Mouse (Mus musculus): Measurements from ENCODE around the gene Prkce.

Prkce gene

DNA sequence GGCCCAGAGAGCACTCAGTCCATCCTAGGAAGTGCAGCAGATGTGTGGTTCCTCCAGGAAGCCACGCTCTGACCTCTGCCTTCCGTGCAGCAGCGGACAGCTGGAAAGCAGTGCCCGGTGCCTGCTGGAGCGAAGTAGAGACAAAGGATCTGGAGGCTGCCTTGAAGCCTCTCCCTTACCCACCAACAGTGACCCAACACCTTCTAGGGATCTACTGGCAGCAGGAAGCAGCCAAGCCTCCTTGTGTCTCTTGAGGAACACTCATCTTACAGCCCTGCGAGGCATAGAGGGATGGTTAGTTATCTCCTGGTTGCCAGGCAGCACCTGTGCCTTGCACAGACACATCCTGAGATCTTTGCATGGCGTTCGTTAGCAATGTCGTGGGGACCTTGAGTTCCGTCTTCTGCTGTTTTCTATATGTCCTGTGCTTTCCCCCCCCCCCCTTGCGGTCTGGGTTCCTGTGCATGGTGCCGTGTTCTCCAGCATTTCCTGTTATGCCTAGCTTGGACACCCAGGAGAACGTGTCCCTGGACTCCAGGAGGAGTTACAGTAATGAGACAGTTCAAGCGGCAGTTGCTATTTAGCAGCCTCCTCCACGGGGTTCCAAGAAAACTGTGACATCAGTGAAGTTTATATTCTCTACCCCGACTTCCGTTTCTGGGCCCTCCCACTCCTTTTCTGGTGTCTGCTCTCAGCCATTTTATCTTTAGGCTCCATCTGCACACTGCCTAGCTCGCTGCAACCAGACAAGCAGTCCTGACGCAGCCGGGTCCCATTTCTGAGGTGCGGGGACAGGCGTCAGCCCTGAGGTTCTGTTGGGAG, 133.4 kb downstream of the Prkce start:
- DNase-seq (ENCODE audit: low spot score): peak; percentile 34

DNA sequence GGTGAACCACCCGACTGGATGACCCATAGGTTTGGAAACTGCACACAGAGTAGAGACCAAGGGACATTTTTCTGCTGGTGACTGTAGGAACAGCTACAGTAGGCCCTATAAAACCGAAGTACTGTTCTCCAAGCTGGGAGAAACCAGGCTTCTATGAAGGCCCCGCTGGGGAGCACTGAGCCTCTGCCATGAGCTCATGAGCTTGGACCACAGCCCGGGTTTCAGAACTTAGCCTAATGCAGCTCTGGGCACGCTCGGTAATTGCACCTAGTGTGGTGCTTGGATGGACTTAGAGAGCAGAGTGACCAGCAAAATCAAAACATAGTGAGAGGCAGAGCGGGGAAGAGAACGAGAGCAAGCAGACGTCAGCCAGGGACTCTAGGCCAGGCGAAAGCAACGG, 134.7 kb downstream of the Prkce start:
- no peak for DNase-seq (ENCODE audit: low spot score)

DNA sequence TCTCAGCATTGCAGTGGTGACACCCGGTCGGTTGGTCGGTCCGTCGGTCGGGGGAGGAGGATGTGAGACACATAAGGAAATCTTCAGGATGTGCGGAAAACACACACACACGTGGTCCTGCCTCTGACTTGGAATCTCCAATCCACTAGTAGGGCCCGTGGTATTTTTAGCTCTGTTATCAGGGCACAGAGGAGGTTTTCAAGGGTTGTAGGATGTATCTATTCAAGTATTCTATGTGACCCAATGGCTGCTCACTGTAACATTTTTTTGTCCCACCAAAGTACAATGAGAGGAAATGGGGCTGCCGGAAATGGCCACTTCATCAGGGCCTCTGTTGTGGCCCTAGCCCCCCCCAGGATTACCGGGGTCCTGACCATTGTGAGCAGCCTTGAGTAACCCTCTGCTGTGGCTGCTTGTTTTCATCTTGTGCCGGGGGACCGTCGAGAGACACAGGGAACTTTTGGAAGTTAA, 135.3 kb downstream of the Prkce start:
- no peak for DNase-seq (ENCODE audit: low spot score)

DNA sequence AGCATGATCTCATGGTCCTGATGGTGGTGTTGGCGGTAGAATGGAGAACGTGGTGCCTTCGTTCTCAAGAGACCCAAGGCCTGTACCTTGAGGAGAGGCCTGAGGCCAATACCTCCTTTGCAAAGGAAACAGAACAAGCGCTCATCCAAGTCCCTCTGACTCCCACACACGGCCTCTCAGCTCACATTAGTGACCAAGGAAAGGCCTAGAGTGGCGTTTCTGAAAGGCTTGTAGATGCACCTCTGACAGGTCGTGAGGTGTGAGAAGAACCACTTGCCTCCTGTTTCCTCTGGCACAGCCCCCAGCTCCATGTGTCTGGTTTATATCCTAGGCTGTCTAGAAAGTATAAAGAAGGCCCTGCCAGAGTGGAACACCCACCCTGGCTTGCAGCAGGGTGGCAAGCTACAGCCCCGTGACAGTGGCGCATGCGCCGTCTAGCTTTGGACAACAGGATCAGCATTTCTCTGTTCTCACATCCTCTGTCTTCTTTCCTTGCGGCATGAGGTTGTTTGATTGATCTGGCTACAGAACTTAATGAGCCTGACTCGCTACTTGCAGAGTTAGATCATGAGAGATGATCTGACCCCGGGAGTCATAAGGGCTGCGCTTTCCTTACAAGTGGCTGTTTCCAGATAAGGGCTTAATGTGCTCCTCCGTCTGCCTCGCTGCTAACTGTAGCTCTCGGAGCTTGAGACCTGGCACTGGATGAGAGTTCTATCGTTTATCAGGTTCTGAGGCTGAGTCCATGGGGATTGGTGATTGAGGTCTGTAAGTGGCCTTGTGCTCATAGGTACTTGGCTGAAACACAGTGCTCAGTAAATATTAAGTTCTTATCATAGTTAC, 136.0 kb downstream of the Prkce start:
- DNase-seq (ENCODE audit: low spot score): peak; percentile 19

DNA sequence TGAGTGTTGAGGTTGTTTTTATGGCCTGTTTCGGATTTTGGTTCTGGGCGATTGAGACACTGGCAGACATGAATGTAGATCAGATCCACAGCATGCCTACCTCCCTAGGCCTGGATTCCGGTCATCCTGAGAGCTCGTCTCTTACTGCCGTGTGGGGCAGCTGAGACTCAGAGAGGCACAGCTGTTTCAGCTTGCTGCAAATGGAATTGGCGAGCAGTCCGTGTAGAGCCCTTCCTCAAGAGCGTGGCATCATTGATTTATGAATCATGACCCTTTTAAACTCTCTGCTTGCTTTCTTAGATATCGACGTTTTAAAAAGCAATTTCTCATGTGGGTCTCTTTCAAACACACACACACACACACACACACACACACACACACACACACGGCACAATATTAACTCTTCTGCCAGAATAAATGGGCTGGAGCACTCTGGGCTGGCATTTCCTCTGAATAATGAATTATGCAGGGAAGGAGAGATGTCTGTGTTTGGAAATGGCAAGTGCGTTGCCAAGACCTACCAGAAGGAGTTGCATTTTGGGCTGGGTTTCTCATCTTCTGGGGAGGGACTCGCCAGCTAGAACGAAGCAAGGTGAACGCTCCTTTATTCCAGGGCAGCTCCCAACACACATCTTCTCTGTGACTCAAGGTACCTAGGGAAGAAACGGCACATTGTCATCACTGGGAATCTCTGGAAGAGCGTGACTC, 137.5 kb downstream of the Prkce start:
- DNase-seq (ENCODE audit: low spot score): peak; percentile 26

DNA sequence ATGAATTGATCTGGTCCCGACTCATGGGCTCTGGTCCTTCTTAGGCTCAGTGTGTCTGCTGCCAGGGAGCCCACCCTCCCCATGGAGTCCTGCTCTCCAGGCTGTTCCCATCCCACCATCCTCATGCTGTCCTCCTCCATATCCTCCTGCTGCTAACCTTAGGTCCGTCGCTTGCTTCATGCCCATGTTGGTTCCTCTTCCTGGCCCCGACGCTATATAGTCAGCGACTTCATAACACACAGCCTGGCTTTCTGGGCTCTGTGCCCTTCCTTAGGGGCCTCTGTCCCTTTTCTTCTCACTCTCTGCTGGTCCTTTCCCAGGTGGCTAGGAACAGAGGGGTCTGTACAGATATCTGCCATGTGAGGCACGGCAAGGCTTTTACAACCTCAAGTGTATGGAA, 138.6 kb downstream of the Prkce start:
- DNase-seq (ENCODE audit: low spot score): no peak

DNA sequence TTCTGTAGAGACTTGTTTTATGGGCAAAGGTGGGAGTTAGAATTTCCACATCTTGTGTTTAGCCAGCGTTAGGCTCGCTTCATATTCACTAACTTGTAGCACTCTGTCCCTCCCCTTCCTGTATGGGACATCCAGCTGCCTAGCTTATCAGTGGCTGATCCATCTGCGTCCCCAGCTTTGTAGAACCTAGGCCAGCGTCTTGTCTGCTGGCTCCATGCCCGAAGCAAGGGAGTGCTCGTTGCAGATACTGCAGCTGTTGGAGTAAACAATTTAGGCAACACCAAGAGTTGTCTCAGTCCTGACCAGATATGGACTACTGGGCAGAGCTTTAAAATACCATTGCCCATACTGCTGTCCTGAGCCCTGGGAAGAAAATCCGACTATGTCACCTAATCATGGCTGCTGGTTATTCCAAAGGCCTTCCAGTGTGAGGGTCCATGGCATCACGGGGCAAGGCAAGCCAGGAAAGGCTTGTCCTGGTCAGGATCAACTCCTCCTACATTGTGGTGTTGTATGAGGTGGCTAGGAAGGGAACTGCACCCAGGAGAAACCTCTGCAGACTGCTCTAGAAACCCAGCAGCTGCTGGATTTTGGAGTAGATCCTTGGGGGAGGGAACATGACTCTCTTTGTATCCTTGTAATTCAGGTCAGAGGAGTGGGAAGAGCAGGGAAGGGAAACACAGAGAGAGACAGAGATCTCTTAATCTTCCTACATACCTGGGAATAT, 146.0 kb downstream of the Prkce start:
- DNase-seq (ENCODE audit: low spot score): no peak

DNA sequence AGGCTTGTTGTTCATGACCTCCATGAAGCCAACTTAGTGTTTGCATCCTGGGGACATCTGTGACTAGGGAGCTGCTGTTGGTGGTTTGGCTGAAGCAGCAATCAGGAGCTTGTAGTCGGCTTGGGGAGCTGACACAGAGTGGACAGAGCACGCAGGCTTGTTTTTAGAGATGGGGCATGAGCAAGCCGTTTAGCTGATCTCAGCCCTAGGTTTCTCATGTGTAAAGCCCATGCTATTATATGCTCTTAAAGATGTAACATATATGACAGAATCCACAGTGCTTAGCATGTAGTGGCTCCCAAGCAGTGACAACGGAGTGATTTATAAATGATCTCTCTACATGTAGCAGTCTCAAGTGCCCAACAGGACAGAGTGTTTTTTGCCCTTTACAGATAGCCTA, 148.3 kb downstream of the Prkce start:
- DNase-seq (ENCODE audit: low spot score): no peak

DNA sequence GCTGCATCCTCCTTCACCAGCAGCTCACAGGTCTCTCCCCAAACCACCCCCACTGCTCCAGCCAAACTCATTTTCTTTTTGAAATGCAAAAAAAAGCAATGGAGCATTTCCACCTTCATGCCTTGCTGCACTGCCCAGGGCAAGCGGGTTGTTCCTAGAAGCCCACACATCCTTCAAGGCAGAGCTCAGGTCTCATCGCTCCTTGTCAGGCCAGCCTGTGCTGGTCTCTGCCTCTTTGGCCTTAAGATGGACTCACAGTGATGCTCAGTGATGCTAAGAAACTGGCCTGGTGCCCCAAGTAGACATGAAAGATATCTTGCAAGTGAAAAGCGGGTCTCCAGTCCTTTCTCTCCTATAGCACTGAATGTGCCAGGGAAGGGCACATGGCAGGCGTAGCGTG, 149.2 kb downstream of the Prkce start:
- no peak for DNase-seq (ENCODE audit: low spot score)

DNA sequence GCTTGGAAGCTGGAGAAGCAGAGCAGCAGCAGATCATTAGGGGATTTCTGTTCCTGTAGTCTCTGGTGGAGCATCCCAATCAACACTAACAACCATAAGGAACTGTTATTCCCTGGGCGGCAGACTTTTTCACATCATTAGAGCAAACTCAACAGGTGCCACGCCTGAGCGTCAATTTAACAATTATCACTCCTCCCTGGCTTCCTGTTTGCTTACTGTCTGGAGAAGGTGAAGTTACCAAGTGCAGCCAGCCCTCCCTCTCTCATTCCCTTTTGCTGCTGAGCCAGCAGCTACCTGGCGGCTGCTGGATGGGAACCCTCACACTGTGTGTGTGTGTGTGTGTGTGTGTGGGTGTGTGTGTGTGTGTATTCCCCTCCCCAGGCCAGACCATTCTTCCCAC, 149.6 kb downstream of the Prkce start:
- DNase-seq (ENCODE audit: low spot score): no peak

DNA sequence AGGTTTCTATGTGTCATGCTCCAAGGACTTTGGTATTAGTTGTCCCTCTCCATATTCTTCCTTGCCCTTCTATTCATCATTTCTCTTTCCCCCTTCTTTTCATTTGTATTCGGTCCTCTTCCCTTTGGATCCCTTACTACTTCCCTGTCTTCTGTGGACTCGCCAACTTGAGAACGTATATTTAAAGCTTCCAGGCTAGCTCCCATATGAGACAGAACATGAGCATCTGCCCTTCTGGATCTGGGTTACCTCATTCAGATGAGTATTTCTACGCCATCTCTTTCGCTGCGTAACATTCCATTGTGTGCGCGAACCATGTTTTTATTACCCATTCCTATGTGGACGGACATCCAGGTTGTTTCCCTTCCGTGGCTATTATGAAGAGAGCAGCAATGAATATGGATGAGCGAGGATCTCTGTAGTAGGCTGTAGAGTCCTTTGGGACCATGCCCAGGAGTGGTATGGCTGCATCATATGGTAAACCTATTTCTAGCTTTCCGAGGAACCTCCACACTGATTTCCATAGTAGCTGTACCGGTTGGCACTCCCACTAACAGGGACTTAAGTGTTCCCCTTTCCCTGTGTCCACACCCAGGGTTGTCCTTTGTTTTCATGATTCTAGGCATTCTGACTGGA, 152.5 kb downstream of the Prkce start:
- DNase-seq (ENCODE audit: low spot score): no peak

DNA sequence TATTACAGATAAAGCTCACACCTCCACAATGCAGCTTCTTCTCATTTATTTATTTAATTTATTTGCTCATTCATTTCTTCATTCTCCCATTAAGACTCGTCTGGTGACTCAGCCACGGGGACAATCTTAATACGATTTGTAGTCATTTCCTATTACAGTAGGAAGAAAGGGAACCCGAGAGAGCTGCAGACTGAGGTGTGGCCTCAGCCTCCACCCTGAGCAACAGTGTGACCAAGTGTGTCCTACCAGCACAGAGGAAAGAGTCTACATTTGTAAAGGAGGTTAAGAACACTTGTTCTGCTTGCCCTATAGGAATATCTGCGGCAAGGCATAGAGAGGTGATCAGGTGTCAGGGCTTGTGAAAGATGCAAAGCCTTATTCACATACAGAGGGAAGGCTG, 155.3 kb downstream of the Prkce start:
- DNase-seq (ENCODE audit: low spot score): no peak

DNA sequence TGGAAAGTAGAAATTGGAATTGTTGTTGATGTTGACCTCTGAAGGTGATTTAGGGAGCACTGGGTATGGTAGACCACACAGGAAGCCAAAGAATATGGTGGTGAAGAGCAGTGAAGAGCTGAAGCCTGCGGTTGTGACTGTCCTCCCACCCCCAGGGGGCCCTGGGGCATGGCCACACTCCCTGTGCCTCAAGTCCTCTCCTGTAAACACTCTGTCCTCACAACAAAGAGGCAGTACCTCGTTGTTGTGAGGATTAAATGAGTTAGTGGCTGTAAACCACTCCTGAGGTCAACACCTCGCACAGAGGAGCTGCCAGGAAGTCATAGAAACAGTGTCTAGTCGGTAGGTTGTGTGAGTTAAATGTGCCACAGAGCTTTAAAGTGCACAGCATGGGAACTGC, 155.7 kb downstream of the Prkce start:
- no peak for DNase-seq (ENCODE audit: low spot score)

DNA sequence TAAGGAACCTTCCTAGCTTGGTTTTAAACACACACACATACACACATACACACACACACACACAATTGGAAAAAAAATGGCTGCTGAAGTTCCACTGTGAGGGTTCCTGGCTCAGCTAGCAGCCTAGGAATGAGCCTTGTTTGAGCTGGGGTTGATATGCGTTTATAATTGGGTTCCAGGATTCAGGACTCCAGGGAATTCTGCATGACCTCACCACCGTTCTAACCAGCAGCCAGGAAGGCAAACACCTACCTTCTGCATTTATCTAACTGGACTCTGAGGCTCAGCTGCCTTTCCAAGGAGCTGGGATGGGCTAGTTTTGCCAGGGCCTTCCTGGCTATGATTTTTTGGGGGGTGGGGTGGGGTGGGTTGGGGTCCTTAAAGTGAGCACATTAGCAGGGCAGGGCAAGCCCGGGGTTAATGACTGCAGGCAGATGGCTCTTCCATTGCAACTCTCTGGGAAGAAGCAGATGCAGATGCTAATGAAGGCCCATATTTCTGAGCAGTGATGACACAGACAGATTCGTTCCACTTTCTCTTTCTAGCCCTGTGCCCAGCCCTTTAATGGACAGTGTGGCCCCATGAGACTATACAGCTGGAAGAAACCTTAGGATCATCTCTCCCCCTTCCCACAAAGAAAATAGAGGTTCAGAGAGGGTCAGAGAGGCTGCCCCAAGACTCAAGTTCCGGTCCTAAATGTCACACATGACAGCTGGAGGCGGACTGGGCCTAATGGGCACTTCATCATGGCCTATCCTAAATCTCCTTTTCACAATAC, 156.5 kb downstream of the Prkce start:
- DNase-seq (ENCODE audit: low spot score): peak; percentile 60

DNA sequence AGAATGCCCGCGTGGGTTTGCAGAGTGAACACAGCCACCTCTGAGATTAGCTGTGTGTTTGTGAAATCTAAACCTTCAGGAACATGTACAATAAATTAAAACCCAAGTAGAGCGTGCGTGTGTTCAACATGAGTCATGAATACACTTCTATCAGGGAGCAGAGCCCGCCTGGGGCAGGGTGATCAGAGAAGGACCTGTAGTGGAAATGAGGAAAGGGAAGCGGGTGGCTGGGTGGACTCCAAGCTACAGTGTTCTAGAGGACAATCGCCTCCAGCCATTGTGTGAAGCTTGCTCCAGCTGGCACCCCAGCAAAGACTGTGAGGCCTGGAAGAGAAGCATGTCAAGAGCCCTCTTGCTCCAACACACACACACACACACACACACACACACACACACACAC, 157.2 kb downstream of the Prkce start:
- peak; percentile 26 for DNase-seq (ENCODE audit: low spot score)

DNA sequence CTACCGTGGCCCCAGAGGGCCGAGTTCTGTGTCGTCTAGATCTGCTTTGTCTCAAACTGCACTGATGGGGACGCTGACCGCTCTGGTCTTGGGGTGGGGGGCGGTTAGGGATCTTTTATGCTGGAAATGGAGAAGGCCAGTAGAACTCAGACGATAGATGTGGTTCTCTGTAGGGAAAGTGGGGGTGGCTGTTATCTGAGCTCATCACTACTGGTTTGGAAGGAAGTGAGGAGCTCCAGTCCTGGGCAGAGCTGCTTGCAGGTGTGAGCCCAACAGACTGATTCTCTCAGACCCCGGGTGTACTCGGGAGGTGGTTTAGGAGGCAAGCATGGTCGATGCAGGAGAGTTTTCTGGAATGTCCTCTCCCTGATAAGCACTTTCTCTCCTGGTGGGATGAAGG, 157.7 kb downstream of the Prkce start:
- DNase-seq (ENCODE audit: low spot score): no peak

DNA sequence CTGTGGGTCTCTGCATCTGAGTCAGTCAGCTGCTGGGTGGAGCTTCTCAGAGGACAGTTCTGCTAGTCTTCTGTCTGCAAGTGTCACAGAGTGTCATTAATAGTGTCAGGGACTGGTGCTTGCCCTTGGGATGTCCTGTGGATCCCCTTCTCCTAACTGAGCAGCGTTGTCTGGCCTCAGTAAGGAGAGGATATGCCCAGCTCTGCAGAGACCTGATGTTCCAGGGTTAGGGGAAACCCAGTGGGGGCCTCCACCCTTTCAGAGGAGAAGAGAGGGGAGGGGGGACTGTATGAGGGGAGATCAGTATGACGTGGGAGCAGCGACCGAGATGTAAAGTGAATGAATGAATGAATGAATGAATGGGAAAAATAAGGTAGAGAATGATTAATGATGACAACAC, 160.4 kb downstream of the Prkce start:
- DNase-seq (ENCODE audit: low spot score): no peak

DNA sequence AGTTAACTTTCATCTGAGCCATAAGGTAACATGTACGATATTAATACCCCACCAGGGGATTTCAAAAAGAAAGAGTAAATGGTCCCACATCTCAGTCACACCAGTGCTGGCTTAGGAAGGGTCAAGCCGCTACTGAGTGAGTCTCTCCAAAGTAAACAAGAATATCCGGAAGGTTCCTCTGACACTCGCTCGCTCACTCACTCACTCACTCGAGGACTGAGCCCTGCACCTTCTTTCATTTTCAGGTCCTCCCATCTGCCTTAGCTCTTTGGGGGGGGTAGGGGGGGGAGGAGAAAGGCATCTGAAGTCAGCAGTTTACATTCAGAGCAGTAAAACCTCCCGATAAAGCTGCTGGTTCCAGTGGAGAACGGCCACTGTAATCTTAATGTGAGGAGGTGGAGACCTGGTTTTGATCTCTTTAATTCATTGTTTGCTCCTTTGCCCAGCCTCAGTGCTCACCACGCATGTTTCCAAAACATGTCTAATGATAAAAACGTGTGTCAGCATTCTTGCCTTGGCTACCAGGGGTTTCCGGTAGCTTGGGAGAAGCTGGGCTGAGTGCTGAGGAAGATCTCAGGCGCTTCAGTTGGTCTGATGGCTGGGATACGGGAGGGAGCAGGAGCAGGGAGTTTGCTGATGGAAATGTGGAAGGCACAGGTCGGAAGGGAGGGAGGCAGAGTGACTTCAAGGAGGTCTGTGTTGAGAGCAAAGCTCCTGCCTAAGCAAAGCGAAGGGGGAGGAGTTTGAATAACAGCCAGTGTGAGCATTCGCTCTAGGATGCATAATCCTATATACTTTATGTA, 161.9 kb downstream of the Prkce start:
- DNase-seq (ENCODE audit: low spot score): peak; percentile 33

DNA sequence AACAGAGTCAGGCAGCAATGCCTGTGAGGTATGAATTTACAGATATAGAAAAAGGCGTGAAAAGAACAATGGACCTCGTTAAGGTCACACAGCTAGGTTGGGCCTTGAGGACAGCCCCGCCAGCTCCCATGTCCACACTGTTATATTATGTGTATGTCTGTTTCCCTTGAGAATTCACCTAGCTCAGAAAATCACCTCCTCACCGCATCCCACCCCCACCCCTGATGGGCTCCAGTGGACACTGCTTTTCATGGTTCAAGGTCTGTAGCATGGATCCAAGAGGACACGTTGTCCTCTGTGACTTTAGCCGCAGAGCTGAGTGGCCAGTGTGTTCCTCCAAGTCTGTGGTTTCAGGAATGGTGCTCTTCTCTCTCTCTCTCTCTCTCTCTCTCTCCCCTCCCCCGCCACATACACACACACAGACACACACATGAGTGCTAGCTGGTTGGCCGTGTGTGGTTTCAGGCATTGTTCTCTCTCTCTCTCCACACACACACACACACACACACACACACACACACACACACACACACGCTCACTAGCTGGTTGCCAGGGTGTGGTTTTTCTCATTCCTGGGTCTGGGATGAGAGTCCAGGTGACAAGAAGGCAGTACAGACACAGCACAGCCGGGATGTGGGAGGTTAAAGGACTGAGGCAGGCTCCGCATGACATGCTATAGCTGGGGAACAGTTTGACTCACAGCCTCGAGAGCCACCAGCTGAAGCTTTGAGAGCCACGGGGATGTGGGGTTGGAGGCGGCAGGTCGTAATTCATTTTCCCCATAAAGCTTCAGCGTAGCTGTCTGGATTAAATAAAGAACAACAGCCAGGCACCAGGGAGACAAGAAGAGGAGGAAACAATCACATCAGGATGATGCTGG, 162.7 kb downstream of the Prkce start:
- peak; percentile 52 for DNase-seq (ENCODE audit: low spot score)
